Mouse (Mus musculus) G1E (cell line): Measurements from ENCODE around the gene Ccdc144b. TPM values are rescaled to one million over a fixed set of nuclear protein-coding genes. Genes with fewer than 3 reads are reported as not detected.

Experiments
- ATAC-seq: 2 replicates; pipeline ENCODE4 v1.8.0; 2016; ENCODE audit warnings: mild to moderate bottlenecking; ENCODE audit not compliant: insufficient number of reproducible peaks, poor library complexity, low FRiP score, severe bottlenecking; ENCODE audit errors: extremely low read depth
- DNase-seq: peaks from one replicate; pipeline ENCODE4 v3.0.0; 2012; ENCODE audit warnings: low spot score
- H3K27me3 ChIP-seq: 2 replicates; pipeline ENCODE4 v1.6.1; 2012; ENCODE audit warnings: mild to moderate bottlenecking, low read length, inconsistent platforms; ENCODE audit not compliant: insufficient read depth
- H3K36me3 ChIP-seq: replicated peaks from 2 replicates; pipeline ENCODE3; 2012; ENCODE audit warnings: mild to moderate bottlenecking, inconsistent platforms
- H3K4me1 ChIP-seq: 2 replicates; pipeline ENCODE4 v1.6.1; 2012; ENCODE audit warnings: low read depth, low read length, inconsistent platforms, mixed read lengths; ENCODE audit not compliant: insufficient read depth
- H3K4me3 ChIP-seq: 2 replicates; pipeline ENCODE4 v1.5.1; 2012; ENCODE audit warnings: low read depth, mild to moderate bottlenecking, inconsistent platforms, low read length, moderate library complexity, mixed read lengths
- H3K9me3 ChIP-seq: replicated peaks from 2 replicates; pipeline ENCODE4 v1.6.1; 2012; ENCODE audit warnings: inconsistent platforms
- CTCF ChIP-seq: IDR thresholded peaks from 2 replicates; pipeline ENCODE4 v1.5.1; 2012; ENCODE audit warnings: low read depth, low read length, inconsistent platforms, mixed read lengths
- GATA1 ChIP-seq: IDR thresholded peaks from 2 replicates; pipeline ENCODE4 v1.6.1; 2012; ENCODE audit warnings: borderline replicate concordance, low read length, inconsistent platforms, mixed read lengths
- GATA2 ChIP-seq: IDR thresholded peaks from 2 replicates; pipeline ENCODE4 v1.6.1; 2012; ENCODE audit warnings: low read depth, low read length, inconsistent platforms, borderline replicate concordance
- POLR2AphosphoS5 ChIP-seq: IDR thresholded peaks from 2 replicates; pipeline ENCODE4 v1.6.1; 2012; ENCODE audit warnings: low read depth, low read length, inconsistent platforms; ENCODE audit not compliant: insufficient replicate concordance
- TAL1 ChIP-seq: conservative IDR thresholded peaks from 2 replicates; pipeline ENCODE4 v1.6.1; 2012; ENCODE audit warnings: low read depth, low read length, inconsistent platforms, mixed read lengths
- polyA plus RNA-seq: library from polyadenylated mRNA; stranded (reverse); fragments of >175 nt; gene quantifications from 2 replicates; pipeline ENCODE4 v1.2.3, GENCODE M21; 2012
- total RNA-seq, 2 experiments: library from RNA; stranded (forward) in 1 of 2; stranded (reverse) in 1 of 2; fragments of 200-1000 nt in 1 of 2; fragments of >200 nt in 1 of 2; fragmentation: Nextera tagmentation in 1 of 2; gene quantifications; 2 replicates each; pipeline ENCODE4 v1.2.3; 2014 to 2017

Ccdc144b gene
- total RNA-seq (2014; fragmentation: Nextera tagmentation) (not detected in 2 replicates), total RNA-seq (2017) (under 0.01 and 0.05 TPM in 2 replicates), polyA plus RNA-seq (not detected in 2 replicates)

DNA sequence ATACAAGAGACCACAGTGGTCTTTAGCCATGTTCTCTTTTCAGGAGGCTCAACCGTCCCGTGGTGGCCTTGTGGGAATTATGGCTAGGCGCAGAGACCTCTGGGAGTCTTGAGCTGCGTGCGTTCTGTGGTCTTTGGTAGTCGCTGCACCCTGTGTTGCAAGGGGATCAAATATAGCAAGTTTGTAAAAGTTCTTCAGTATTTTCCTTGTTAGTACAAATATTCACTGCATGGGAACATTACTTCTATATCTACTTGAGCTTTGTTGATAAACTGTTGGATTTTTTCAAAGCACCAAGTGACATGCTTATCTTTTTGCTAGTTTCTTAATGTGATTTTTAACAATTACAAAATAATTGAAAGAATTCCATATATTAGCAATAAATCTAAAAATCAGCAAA, at the start of gene Ccdc144b:
Ccdc144b (minus strand) TSS at position 101 of the 400 bp plus-strand sequence.
- DNase-seq (no peak), ATAC-seq (no peak)
- Histone ChIP-seq H3K4me1 (no peaks in the 10 kb centered on the region), H3K4me3 (no peak within 1 kb of the TSS), H3K36me3 (no peaks in the 10 kb centered on the region), H3K9me3 (no peaks in the 10 kb centered on the region), H3K27me3 (peaks cover 17% of the 10 kb centered on the region)
- TF ChIP-seq CTCF (no peak), TAL1 (no peak), GATA1 (no peak), GATA2 (no peak), POLR2AphosphoS5 (no peak)

- H3K27me3 ChIP-seq = no peaks in the 10 kb centered on the region
- DNase-seq (no peak), ATAC-seq (peak; percentile 60; the same call in 1 of the 2 replicates)
- H3K4me3 ChIP-seq = no peak overlapping the region
- H3K9me3 ChIP-seq = no peaks in the 10 kb centered on the region
- no peak for TF ChIP-seq CTCF
- TF ChIP-seq GATA2 = no peak
- no peak for TF ChIP-seq POLR2AphosphoS5
- TF ChIP-seq TAL1 = no peak
- TF ChIP-seq GATA1 = no peak
- peaks cover 18% of the 10 kb centered on the region for H3K36me3 ChIP-seq
- peaks cover 4% of the 10 kb centered on the region; the same call in 1 of the 2 replicates for H3K4me1 ChIP-seq
Observed at GRCm38 (mm10) chr3:36095371-36095770, 42.0 kb upstream of the Ccdc144b start.

DNA sequence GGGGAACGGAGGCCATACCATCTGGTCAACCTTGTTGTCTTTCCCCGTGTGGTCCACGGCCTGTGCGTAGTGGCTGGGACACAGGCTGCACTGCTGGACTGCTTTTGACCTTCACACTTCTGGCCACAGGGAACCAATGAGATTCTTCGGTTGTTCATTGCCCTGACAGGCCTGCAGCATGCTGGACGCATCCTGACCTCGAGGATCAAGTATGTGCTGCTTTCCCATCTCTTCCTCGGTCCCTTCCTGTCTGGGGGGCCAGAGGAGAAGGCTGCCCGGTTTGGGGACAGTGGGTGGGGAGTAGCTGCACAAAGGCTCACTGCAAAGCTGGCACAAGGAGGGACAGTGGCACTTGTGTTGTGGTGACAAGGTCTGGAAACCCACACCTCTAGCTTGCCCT, 34.2 kb upstream of the Ccdc144b start:
- ATAC-seq (no peak), DNase-seq (no peak)
- Histone ChIP-seq H3K36me3 (peaks cover 86% of the 10 kb centered on the region), H3K4me1 (no peaks in the 10 kb centered on the region), H3K4me3 (no peak overlapping the region), H3K9me3 (no peaks in the 10 kb centered on the region), H3K27me3 (no peaks in the 10 kb centered on the region)
- no peak for TF ChIP-seq GATA2
- TF ChIP-seq TAL1 = no peak
- TF ChIP-seq CTCF = no peak
- no peak for TF ChIP-seq POLR2AphosphoS5
- no peak for TF ChIP-seq GATA1

GRCm38 (mm10) chr3:36085394-36085793, 32.0 kb upstream of the Ccdc144b start:
- no peak for DNase-seq
- no peaks in the 10 kb centered on the region for H3K4me1 ChIP-seq
- no peak for TF ChIP-seq GATA1
- no peak for TF ChIP-seq POLR2AphosphoS5
- TF ChIP-seq GATA2 = no peak
- no peak for TF ChIP-seq CTCF
- TF ChIP-seq TAL1 = no peak
- ATAC-seq = no peak
- H3K36me3 ChIP-seq = peaks cover 96% of the 10 kb centered on the region
- H3K27me3 ChIP-seq = no peaks in the 10 kb centered on the region
- no peak overlapping the region for H3K4me3 ChIP-seq
- H3K9me3 ChIP-seq = no peaks in the 10 kb centered on the region

- Histone ChIP-seq H3K4me3 (no peak overlapping the region), H3K4me1 (no peaks in the 10 kb centered on the region), H3K27me3 (no peaks in the 10 kb centered on the region), H3K36me3 (peaks cover 96% of the 10 kb centered on the region), H3K9me3 (no peaks in the 10 kb centered on the region)
- ATAC-seq (no peak), DNase-seq (no peak)
- no peak for TF ChIP-seq CTCF
- TF ChIP-seq POLR2AphosphoS5 = no peak
- TF ChIP-seq GATA1 = no peak
- no peak for TF ChIP-seq GATA2
- no peak for TF ChIP-seq TAL1
Observed at GRCm38 (mm10) chr3:36083381-36083780, 30.0 kb upstream of the Ccdc144b start.

DNA sequence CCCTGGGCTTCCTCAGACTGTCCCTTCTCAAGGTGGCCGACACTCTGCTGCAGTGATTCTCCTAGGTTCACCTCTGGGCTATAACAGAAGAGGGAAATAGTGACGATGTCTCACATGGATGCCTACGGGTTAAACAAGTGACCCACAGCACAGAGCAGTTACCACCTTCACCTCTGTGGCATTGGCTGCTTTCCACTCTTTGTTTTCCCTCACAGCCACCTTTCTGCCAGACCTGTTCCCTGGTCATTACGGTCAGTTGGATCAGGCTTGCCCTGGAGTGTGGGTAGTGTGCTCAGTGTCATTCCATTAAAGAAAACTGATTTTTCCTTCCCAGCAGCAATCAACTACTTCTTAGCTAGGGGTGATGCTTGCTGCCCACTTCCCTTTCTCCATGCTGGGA, 29.5 kb upstream of the Ccdc144b start:
- no peaks in the 10 kb centered on the region for H3K4me1 ChIP-seq
- no peaks in the 10 kb centered on the region for H3K9me3 ChIP-seq
- ATAC-seq = no peak
- no peak for TF ChIP-seq POLR2AphosphoS5
- no peak for TF ChIP-seq CTCF
- TF ChIP-seq GATA2 = no peak
- no peak for TF ChIP-seq GATA1
- no peak for TF ChIP-seq TAL1
- DNase-seq = no peak
- peaks cover 96% of the 10 kb centered on the region for H3K36me3 ChIP-seq
- H3K4me3 ChIP-seq = no peak overlapping the region
- H3K27me3 ChIP-seq = no peaks in the 10 kb centered on the region

DNA sequence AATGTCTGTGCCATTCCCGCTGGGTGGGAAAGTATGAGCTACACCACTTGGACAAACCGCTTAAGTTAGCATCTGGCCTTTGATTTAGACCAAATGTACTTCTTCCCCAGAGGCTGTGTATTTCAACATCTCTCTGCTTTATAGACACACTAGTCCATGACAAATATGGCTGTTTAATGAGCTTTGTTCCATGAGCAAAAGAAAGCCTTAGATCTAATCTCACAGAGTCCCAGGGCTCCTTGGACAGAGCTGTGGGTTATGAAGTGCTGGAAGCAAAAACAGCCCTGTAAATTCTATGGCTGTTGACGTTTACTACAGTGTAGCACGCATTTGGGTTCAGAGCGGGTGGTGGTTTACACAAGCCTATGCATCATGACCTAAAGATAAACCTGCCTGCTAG, 27.4 kb upstream of the Ccdc144b start:
- no peaks in the 10 kb centered on the region for H3K27me3 ChIP-seq
- H3K4me1 ChIP-seq = no peaks in the 10 kb centered on the region
- H3K36me3 ChIP-seq = peaks cover 96% of the 10 kb centered on the region
- TF ChIP-seq TAL1 = no peak
- H3K4me3 ChIP-seq = no peak overlapping the region
- no peaks in the 10 kb centered on the region for H3K9me3 ChIP-seq
- ATAC-seq = no peak
- DNase-seq = no peak

DNA sequence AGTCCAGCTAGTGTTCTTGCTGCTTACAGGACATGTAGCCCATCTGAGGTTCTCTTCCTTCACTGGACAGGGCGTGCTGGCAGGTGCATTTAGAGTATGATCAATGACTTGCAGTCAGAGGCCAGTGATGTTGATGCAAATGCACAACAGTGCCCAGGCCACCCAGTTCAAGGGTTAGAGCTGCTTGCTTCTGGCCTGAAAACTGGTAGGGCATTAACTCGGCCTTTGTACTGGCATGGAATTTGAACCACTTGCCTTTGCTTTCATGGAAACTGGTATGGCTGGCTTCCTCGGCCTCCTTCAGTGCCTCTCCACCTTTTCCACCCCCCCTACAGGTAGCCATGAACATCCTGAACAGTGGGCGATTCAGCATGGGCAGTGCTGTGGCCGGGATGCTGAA, 26.5 kb upstream of the Ccdc144b start:
- H3K9me3 ChIP-seq = no peaks in the 10 kb centered on the region
- H3K27me3 ChIP-seq = no peaks in the 10 kb centered on the region
- DNase-seq (no peak), ATAC-seq (no peak)
- no peak overlapping the region for H3K4me3 ChIP-seq
- TF ChIP-seq GATA1 (no peak), CTCF (no peak), TAL1 (no peak), POLR2AphosphoS5 (no peak), GATA2 (no peak)
- peaks cover 96% of the 10 kb centered on the region for H3K36me3 ChIP-seq
- H3K4me1 ChIP-seq = no peaks in the 10 kb centered on the region
